Mouse (Mus musculus) intestine, embryonic 14.5 days (tissue): ENCODE data around the gene Scube3. TPM values are rescaled to one million over a fixed set of nuclear protein-coding genes. Genes with fewer than 3 reads are reported as not detected.
A peak's percentile ranks its signal among the peaks of the same experiment; 100 is the strongest.

Source experiments
- ATAC-seq: fragments of 200-750 bp; cut with Nextera tagmentation; replicated peaks from 2 replicates; pipeline ENCODE4 v1.8.0; 2017; ENCODE audit warnings: low read depth, moderate number of reproducible peaks, moderate TSS enrichment, moderate library complexity; ENCODE audit not compliant: low FRiP score, low TSS enrichment
- DNase-seq: peaks from one replicate; pipeline ENCODE4 v3.0.0-alpha.2; 2018; ENCODE audit warnings: low spot score
- H3K27ac ChIP-seq: fragments of 300-500 bp; sonication (generic); 2 replicates; pipeline ENCODE4 v1.5.1; 2014; ENCODE audit warnings: low read depth, mild to moderate bottlenecking, control low read depth
- H3K27me3 ChIP-seq: fragments of 300-500 bp; sonication (generic); replicated peaks from 2 replicates; pipeline ENCODE4 v1.6.1; 2014; ENCODE audit warnings: low read length, control low read depth; ENCODE audit not compliant: control insufficient read depth, insufficient read depth
- H3K36me3 ChIP-seq: fragments of 300-500 bp; sonication (generic); 2 replicates; pipeline ENCODE4 v1.6.1; 2014; ENCODE audit warnings: low read length, control low read depth; ENCODE audit not compliant: control insufficient read depth, insufficient read depth
- H3K4me1 ChIP-seq: fragments of 300-500 bp; sonication (generic); replicated peaks from 2 replicates; pipeline ENCODE4 v1.6.1; 2014; ENCODE audit warnings: low read length, control low read depth, mixed read lengths; ENCODE audit not compliant: control insufficient read depth, insufficient read depth
- H3K4me2 ChIP-seq: fragments of 300-500 bp; sonication (generic); 2 replicates; pipeline ENCODE4 v1.6.1; 2014; ENCODE audit warnings: low read length
- H3K4me3 ChIP-seq: fragments of 300-500 bp; sonication (generic); 2 replicates; pipeline ENCODE4 v1.5.1; 2014; ENCODE audit warnings: low read depth, low read length, control low read depth, mixed read lengths
- H3K9ac ChIP-seq: fragments of 300-500 bp; sonication (generic); 2 replicates; pipeline ENCODE4 v1.6.1; 2014; ENCODE audit warnings: mild to moderate bottlenecking, low read length
- H3K9me3 ChIP-seq: fragments of 300-500 bp; sonication (generic); 2 replicates; pipeline ENCODE4 v1.6.1; 2016; ENCODE audit warnings: low read length, control low read depth; ENCODE audit not compliant: control insufficient read depth
- WGBS: fragments of 180-500 bp; shearing (Covaris S2); extraction: QIAGEN DNeasy Blood & Tissue Kit; methylation state at CpG from one replicate; pipeline ENCODE4 v1.1.7; 2014; 5-methylcytosine and 5-hydroxymethylcytosine counted together
- polyA plus RNA-seq: library from polyadenylated mRNA; unstranded; fragments of >200 nt; fragmentation: Nextera tagmentation; extraction: Ambion mirVana; gene quantifications from 2 replicates; pipeline ENCODE4 v1.2.1, GENCODE M21; 2014

Scube3 gene
- polyA plus RNA-seq, 1 experiment from 2014 or later: 3.5 TPM

DNA sequence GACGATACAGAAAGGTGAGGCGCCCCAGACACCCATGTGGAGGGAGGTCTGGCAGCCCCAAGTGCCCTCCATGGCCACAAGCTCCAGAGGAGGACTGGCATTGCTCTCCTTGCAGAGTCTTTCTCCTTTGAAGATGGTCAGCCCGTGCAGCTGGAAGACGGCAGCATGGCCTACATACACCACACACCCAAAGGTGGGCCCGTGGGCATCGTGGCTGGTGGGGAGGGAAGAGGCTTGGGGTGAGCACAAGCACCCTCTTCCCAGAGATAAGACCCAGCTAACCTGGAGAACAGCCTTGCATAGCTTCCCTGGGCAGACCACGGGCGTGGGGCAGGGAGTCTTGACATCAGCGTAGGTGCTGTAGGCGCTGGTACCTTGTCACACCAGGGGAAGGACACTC, 53.1 kb downstream of the Scube3 start:
- DNase-seq: no peak
- peaks cover 82% of the 10 kb centered on the region for H3K36me3 ChIP-seq
- 94% methylated on average over 10 of the region's 10 CpGs for WGBS

DNA sequence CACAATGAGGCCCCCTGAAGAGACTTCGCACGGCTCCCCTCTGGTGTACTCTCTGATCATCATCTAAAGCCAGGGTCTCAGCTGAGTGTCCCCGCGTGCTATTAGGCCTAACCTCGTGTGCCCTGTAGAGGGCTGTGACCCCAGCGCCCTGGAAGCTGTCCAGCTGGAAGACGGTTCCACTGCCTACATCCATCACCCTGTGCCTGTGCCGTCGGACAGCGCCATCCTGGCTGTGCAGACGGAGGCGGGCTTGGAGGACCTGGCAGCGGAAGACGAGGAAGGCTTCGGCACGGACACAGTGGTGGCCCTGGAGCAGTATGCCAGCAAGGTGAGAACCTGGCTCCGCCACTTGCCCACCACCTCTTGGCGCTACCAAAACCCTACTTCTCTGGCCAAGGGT, 55.7 kb downstream of the Scube3 start:
- no peak overlapping the region for H3K9ac ChIP-seq
- no peak overlapping the region for H3K4me3 ChIP-seq
- ATAC-seq: no peak
- DNase-seq: no peak
- H3K36me3 ChIP-seq: peaks cover 84% of the 10 kb centered on the region
- no peaks in the 10 kb centered on the region for H3K27me3 ChIP-seq
- H3K27ac ChIP-seq: no peak overlapping the region
- 67% methylated on average over 18 of the region's 18 CpGs for WGBS
- H3K4me1 ChIP-seq: no peaks in the 10 kb centered on the region
- no peak overlapping the region for H3K4me2 ChIP-seq
- H3K9me3 ChIP-seq: no peaks in the 10 kb centered on the region

More for the DNA sequence above, 53.1 kb downstream of the Scube3 start:
- no peaks in the 10 kb centered on the region for H3K27me3 ChIP-seq
- no peak overlapping the region for H3K4me2 ChIP-seq
- ATAC-seq: no peak
- H3K4me1 ChIP-seq: no peaks in the 10 kb centered on the region
- H3K9me3 ChIP-seq: no peaks in the 10 kb centered on the region
- H3K9ac ChIP-seq: no peak overlapping the region
- H3K27ac ChIP-seq: no peak overlapping the region
- H3K4me3 ChIP-seq: no peak overlapping the region

DNA sequence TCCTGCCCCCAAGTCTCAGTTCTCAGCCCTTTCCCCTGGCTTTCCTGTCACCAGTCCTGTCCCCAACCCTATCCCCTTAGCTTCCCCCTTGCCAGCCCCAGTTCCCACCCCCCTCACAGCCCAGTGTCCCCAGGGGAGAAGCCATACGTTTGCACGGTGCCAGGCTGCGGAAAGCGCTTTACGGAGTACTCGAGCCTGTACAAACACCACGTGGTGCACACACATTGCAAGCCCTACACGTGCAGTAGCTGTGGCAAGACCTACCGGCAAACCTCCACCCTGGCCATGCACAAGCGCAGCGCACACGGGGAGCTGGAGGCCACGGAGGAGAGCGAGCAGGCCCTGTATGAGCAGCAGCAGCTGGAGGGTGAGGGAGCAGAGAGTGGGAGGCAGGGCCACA, 60.0 kb downstream of the Scube3 start:
- H3K27ac ChIP-seq: no peak overlapping the region
- DNase-seq (no peak), ATAC-seq (no peak)
- no peak overlapping the region for H3K4me2 ChIP-seq
- WGBS: 76% methylated on average over 14 of the region's 14 CpGs
- H3K9ac ChIP-seq: no peak overlapping the region
- H3K4me3 ChIP-seq: no peak overlapping the region
- H3K9me3 ChIP-seq: no peaks in the 10 kb centered on the region
- peaks cover 4% of the 10 kb centered on the region; the same call in 1 of the 2 replicates for H3K4me1 ChIP-seq
- no peaks in the 10 kb centered on the region for H3K27me3 ChIP-seq
- peaks cover 68% of the 10 kb centered on the region for H3K36me3 ChIP-seq

DNA sequence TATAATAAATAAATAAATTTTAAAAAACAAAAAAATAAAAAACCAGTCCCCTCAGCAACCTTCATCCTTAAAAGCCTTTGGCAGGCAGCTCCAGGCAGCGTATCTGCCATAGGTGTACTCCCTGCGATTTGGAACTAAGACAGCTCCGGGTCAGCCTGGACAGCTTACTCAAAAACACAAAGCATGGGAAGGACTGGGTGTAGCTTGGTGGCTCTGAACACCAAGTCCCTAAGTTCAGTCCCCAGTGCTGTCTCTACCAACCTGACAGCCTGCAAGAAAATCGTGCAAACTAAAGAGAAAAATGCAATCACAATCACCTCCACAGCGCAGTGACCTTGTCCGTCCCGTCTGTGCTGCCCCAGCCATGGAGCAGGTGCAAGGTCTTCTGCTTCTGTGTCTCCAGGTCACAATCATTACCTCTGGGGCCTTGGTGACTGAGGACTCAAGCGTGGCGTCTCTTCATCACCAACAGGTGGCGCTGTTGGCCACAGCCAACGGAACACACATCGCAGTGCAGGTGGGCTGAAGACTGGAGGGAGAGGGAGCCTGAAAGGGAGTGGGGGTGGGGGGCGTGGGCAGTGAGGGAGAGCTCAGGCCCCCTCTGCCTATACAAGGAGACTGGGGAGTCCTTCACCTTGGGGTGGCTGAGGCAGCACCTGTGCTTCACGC, 62.2 kb downstream of the Scube3 start:
- Histone ChIP-seq H3K9me3 (no peaks in the 10 kb centered on the region), H3K36me3 (peaks cover 51% of the 10 kb centered on the region), H3K27me3 (no peaks in the 10 kb centered on the region), H3K4me2 (no peak overlapping the region), H3K4me3 (no peak overlapping the region), H3K9ac (no peak overlapping the region), H3K27ac (no peak overlapping the region), H3K4me1 (peaks cover 14% of the 10 kb centered on the region)
- ATAC-seq (no peak), DNase-seq (peak; percentile 76)
- WGBS: 40% methylated on average over 13 of the region's 14 CpGs

DNA sequence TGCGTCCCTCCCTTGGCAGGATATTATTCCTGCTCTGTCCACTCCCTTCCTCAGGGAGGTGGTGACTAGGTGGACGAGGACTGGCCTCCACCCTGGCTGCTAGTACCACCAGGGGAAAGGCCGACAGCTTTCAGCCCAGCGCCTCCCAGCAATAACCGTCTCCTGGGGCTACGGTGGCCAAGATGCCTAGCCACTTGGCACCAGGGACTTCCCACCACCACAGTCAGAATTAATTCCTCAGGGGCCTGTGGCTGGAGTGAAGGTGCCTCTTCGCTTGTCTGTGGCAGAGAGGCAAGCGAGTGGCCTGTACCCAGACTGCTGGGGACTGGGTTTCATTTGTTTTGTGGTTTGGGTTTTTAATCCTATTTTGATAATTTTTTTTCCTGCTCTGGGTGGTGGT, 63.5 kb downstream of the Scube3 start:
- no peaks in the 10 kb centered on the region for H3K9me3 ChIP-seq
- no peak overlapping the region for H3K9ac ChIP-seq
- H3K4me3 ChIP-seq: no peak overlapping the region
- peaks cover 14% of the 10 kb centered on the region for H3K4me1 ChIP-seq
- H3K27ac ChIP-seq: no peak overlapping the region
- H3K36me3 ChIP-seq: peaks cover 39% of the 10 kb centered on the region
- no peak overlapping the region for H3K4me2 ChIP-seq
- WGBS: 93% methylated on average over 8 of the region's 8 CpGs
- DNase-seq (no peak), ATAC-seq (no peak)
- no peaks in the 10 kb centered on the region for H3K27me3 ChIP-seq

DNA sequence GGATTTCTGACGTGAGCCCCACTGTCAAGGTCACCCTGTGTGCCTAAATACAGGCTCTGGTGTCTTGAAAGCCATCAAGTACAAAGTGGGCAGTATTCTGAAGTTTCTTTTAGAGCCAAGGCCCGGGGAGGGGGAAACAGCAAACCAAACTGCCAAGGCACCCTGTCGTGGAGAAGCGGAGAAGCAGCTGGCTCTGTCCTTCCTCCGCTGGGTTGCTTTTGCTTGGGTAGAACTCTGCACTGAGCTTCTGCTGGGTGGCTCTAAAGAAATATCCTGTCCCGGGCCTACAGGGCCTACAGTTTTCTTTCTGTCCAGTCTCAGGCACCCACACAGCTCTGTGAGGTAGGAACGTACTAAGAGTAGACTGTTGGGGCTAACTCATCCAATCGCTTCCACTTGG, 65.2 kb downstream of the Scube3 start:
- no peak for ATAC-seq
- Histone ChIP-seq H3K4me2 (no peak overlapping the region), H3K9ac (peak overlapping the region; percentile 45; the same call in 1 of the 2 replicates), H3K27me3 (no peaks in the 10 kb centered on the region), H3K27ac (peak overlapping the region; percentile 71; the same call in 1 of the 2 replicates), H3K9me3 (no peaks in the 10 kb centered on the region), H3K4me1 (peaks cover 14% of the 10 kb centered on the region), H3K36me3 (peaks cover 22% of the 10 kb centered on the region), H3K4me3 (no peak overlapping the region; the same call in 1 of the 2 replicates)
- 73% methylated on average over 8 of the region's 8 CpGs for WGBS
- no peak for DNase-seq

DNA sequence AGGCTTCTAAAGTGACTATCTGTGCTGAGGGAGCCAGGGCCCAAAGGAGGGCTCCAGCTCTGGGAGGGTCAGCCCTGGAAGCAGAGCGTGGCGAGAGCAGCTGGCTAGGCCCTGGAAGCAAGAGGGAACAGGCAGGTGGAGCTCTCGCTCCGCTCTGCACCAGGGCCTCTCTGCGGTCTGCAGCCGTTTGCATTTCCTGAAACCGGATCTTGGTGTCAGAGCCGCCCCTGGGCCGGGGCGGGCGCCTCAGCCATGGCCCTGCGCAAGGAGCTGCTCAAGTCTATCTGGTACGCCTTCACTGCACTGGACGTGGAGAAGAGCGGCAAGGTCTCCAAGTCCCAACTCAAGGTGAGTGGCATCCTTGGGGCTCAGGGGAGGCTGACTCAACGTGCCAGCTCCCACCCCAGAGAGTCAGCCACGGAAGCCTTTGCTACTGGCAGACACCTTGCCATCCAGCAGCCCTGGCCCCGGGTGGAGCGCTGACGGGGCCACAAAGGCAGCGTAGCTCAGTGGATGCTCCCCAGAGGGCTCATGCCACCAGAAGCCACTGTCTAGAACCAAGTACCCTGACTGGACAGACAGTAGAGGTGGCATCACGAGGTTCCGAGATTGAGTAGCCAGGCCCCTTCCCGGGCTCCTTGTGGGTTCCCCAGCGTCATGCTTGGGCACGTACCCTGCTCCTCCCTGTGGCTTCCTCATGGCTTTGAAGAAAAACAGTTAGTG, 65.8 kb downstream of the Scube3 start, which contains the start of gene Def6:
Gene Def6, plus strand, starts transcription at position 188 of the 723 bp plus-strand sequence.
- Histone ChIP-seq H3K27ac (peak within 1 kb of the TSS; percentile 71; the same call in 1 of the 2 replicates), H3K4me2 (peak within 1 kb of the TSS; percentile 57), H3K27me3 (no peaks in the 10 kb centered on the region), H3K4me1 (peaks cover 14% of the 10 kb centered on the region), H3K4me3 (peak within 1 kb of the TSS; percentile 29), H3K36me3 (peaks cover 16% of the 10 kb centered on the region), H3K9me3 (no peaks in the 10 kb centered on the region), H3K9ac (peak within 1 kb of the TSS; percentile 45)
- peak; percentile 87 for DNase-seq
- 19% methylated on average over 26 of the region's 26 CpGs for WGBS
- peak; percentile 79 for ATAC-seq

DNA sequence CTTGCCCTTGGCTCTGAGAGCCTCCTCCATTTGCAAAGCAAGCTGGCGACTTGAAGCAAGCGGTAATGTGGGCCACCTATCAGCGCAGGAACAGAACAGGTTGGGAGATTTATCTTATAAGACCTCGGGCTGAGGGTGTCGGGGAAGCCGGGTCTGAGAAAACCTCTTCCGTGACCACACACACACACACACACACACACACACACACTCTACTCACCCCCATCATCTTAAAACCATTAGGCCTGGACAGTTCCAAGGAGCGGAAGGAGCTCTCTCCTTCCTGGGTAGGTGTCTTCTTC, 66.3 kb downstream of the Scube3 start:
- no peaks in the 10 kb centered on the region for H3K9me3 ChIP-seq
- peak overlapping the region; percentile 57 for H3K4me2 ChIP-seq
- H3K27me3 ChIP-seq: no peaks in the 10 kb centered on the region
- no peak overlapping the region for H3K4me3 ChIP-seq
- peaks cover 14% of the 10 kb centered on the region for H3K4me1 ChIP-seq
- ATAC-seq (no peak), DNase-seq (no peak)
- 79% methylated on average over 8 of the region's 8 CpGs for WGBS
- no peak overlapping the region for H3K9ac ChIP-seq
- H3K27ac ChIP-seq: no peak overlapping the region
- H3K36me3 ChIP-seq: peaks cover 11% of the 10 kb centered on the region
